33 mouse cellular contexts compared by ENCODE assay signal in the genomic region with DNA sequence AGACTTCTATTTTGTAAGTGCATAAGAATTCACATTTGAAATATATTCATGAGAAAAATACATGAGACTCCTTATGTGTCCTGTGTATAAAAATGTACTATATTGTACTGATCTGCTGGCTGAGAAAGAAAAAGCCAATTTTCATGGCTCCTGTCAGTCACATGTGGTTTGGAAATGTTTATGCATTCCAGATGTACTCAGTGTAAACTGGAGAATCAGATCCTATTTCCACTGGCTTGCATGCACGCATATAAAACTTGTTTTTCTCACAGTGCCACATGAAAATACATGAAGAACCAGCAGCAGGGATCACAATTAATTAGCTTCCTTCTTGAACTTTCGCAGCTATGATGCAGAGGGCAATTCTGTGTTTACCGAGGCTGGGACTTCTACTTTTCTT.
A peak's percentile ranks its signal among the peaks of the same experiment; 100 is the strongest.
DNase-seq lines count a peak whose midpoint lies in the region; ATAC-seq lines count a peak whose summit lies in the region.
"Had no signal": no experiment of that assay in that cellular context is flagged by ENCODE, and none has a peak within 500 bp of the region (broad histone marks: within the 10 kb centered on the region; RNA-seq: fewer than 3 reads in every experiment).

No protein-coding gene starts in this region.

- no peaks in the 10 kb centered on the region for H3K27me3 ChIP-seq in embryonic facial prominence, embryonic 14.5 days (replicated peaks; ENCODE audit: control insufficient read depth, insufficient read depth, low read length)
- no peaks in the 10 kb centered on the region for H3K27me3 ChIP-seq in limb, embryonic 11.5 days (ENCODE audit: control insufficient read depth, insufficient read depth, low read length)
- H3K27me3 ChIP-seq in heart, embryonic 11.5 days (ENCODE audit: control insufficient read depth, insufficient read depth, low read length): no peaks in the 10 kb centered on the region
- H3K27me3 ChIP-seq: heart, embryonic 13.5 days; hindbrain, embryonic 15.5 days; kidney, embryonic 15.5 days; limb, embryonic 15.5 days; liver, embryonic 13.5 days; Patski had no signal

- H3K4me2 ChIP-seq in embryonic facial prominence, embryonic 14.5 days (ENCODE audit: low read depth, low read length): no peak overlapping the region
- no peak overlapping the region for H3K4me2 ChIP-seq in limb, embryonic 11.5 days (ENCODE audit: low read depth, severe bottlenecking)
- no peak overlapping the region for H3K4me2 ChIP-seq in heart, embryonic 11.5 days
- H3K4me2 ChIP-seq: heart, embryonic 13.5 days; hindbrain, embryonic 15.5 days; kidney, embryonic 15.5 days; limb, embryonic 15.5 days; liver, embryonic 13.5 days had no signal

- peak overlapping the region; percentile 34; the same call in 1 of the 2 replicates for H3K27ac ChIP-seq in embryonic facial prominence, embryonic 14.5 days (replicated peaks; ENCODE audit: low read depth, low read length)
- 0 out of 2 replicates have a peak overlapping the region, but pooled peaks have one; percentile 0 for H3K27ac ChIP-seq in limb, embryonic 11.5 days (replicated peaks; ENCODE audit: low read depth, low read length)
- no peak overlapping the region for H3K27ac ChIP-seq in heart, embryonic 11.5 days (ENCODE audit: low read depth, low read length)
- H3K27ac ChIP-seq: heart, adult 2 months; heart, embryonic 13.5 days; hindbrain, embryonic 10.5 days; hindbrain, embryonic 15.5 days; kidney, embryonic 15.5 days; limb, embryonic 15.5 days; liver, embryonic 13.5 days; midbrain, embryonic 10.5 days had no signal

- H3K9me3 ChIP-seq in embryonic facial prominence, embryonic 14.5 days (ENCODE audit: control insufficient read depth, low read length): no peaks in the 10 kb centered on the region
- H3K9me3 ChIP-seq in limb, embryonic 11.5 days (ENCODE audit: control insufficient read depth, low read length): no peaks in the 10 kb centered on the region
- no peaks in the 10 kb centered on the region for H3K9me3 ChIP-seq in heart, embryonic 11.5 days (replicated peaks; ENCODE audit: control insufficient read depth, low read length)
- H3K9me3 ChIP-seq: heart, embryonic 13.5 days; hindbrain, embryonic 10.5 days; hindbrain, embryonic 15.5 days; kidney, embryonic 15.5 days; limb, embryonic 15.5 days; liver, embryonic 13.5 days; midbrain, embryonic 10.5 days had no signal

- ATAC-seq in embryonic facial prominence, embryonic 14.5 days (ENCODE audit: low read depth): peak; percentile 65; the same call in 1 of the 2 replicates
- ATAC-seq in limb, embryonic 11.5 days (ENCODE audit: insufficient number of reproducible peaks, low FRiP score, low TSS enrichment, low read depth): peak; percentile 68; the same call in 1 of the 2 replicates
- no peak for ATAC-seq in heart, embryonic 11.5 days (replicated peaks; ENCODE audit: insufficient number of reproducible peaks, low FRiP score, low TSS enrichment)
- ATAC-seq: forebrain, postnatal 0 days; midbrain, embryonic 16.5 days; Patski had no signal

- H3K4me3 ChIP-seq in embryonic facial prominence, embryonic 14.5 days (ENCODE audit: low read depth, low read length): no peak overlapping the region
- no peak overlapping the region for H3K4me3 ChIP-seq in limb, embryonic 11.5 days (ENCODE audit: low read depth, low read length)
- no peak overlapping the region for H3K4me3 ChIP-seq in heart, embryonic 11.5 days (ENCODE audit: low read depth, low read length)
- H3K4me3 ChIP-seq: erythroblast, embryonic 14.5 days; heart, adult 2 months; heart, embryonic 13.5 days; hindbrain, embryonic 10.5 days; hindbrain, embryonic 15.5 days; kidney, embryonic 15.5 days; limb, embryonic 15.5 days; liver, embryonic 13.5 days; midbrain, embryonic 10.5 days had no signal

- 37% methylated on average over 3 of the region's 3 CpGs for WGBS in embryonic facial prominence, embryonic 14.5 days
- WGBS in limb, embryonic 11.5 days: 25% methylated on average over 3 of the region's 3 CpGs
- WGBS in heart, embryonic 11.5 days (ENCODE audit: insufficient replicate concordance): 81% methylated on average over 3 of the region's 3 CpGs

- peaks cover 9% of the 10 kb centered on the region for H3K4me1 ChIP-seq in embryonic facial prominence, embryonic 14.5 days (ENCODE audit: control insufficient read depth, insufficient read depth, low read length)
- 0 out of 2 replicates have a peak, but pooled peaks cover 4% of the 10 kb centered on the region for H3K4me1 ChIP-seq in limb, embryonic 11.5 days (ENCODE audit: control insufficient read depth, insufficient read depth, low read length)
- H3K4me1 ChIP-seq in heart, embryonic 11.5 days (ENCODE audit: control insufficient read depth, insufficient read depth, low read length): no peaks in the 10 kb centered on the region
- H3K4me1 ChIP-seq: heart, embryonic 13.5 days; hindbrain, embryonic 10.5 days; hindbrain, embryonic 15.5 days; kidney, embryonic 15.5 days; liver, embryonic 13.5 days; midbrain, embryonic 10.5 days had no signal

- no peak overlapping the region for H3K9ac ChIP-seq in embryonic facial prominence, embryonic 14.5 days (ENCODE audit: low read depth, low read length)
- no peak overlapping the region for H3K9ac ChIP-seq in limb, embryonic 11.5 days (ENCODE audit: low read length)
- H3K9ac ChIP-seq in heart, embryonic 11.5 days (ENCODE audit: low read depth, low read length): no peak overlapping the region
- H3K9ac ChIP-seq: forebrain, postnatal 0 days; heart, embryonic 13.5 days; hindbrain, embryonic 15.5 days; kidney, embryonic 15.5 days; limb, embryonic 15.5 days; liver, embryonic 13.5 days had no signal

- peak; percentile 2 for DNase-seq in embryo, embryonic 10.5 days (ENCODE audit: low spot score)
- DNase-seq in embryo, embryonic 10 days (ENCODE audit: low spot score): no peak
- peak; percentile 67 for DNase-seq in 3T3-L1 (ENCODE audit: low read depth, low spot score)
- peak; percentile 84 for DNase-seq in embryonic facial prominence, embryonic 14.5 days (ENCODE audit: low spot score)
- DNase-seq in limb, embryonic 11.5 days (ENCODE audit: low spot score): peak; percentile 25
- DNase-seq in cerebellum, postnatal 14 days: no peak
- no peak for DNase-seq in thymus, adult 18-20 months
- DNase-seq: adrenal gland, postnatal 25 days; cerebellum, adult 18-20 months; cerebellum, postnatal 25 days; forebrain, postnatal 0 days; gastrocnemius, postnatal 14 days; heart, adult 2 months; heart, postnatal 10 days; kidney, adult 18-20 months; kidney, postnatal 4 days; layer of hippocampus, postnatal 36 days; liver, embryonic 13.5 days; lung, adult 18-20 months; lung, postnatal 14 days; spleen, adult 18-20 months; thymus, postnatal 25 days had no signal

- H3K36me3 ChIP-seq in embryonic facial prominence, embryonic 14.5 days (ENCODE audit: control insufficient read depth, insufficient read depth, low read length): no peaks in the 10 kb centered on the region
- no peaks in the 10 kb centered on the region for H3K36me3 ChIP-seq in limb, embryonic 11.5 days (ENCODE audit: control insufficient read depth, insufficient read depth, low read length)
- no peaks in the 10 kb centered on the region for H3K36me3 ChIP-seq in heart, embryonic 11.5 days (ENCODE audit: control insufficient read depth, insufficient read depth, low read length)
- H3K36me3 ChIP-seq: G1E; heart, embryonic 13.5 days; hindbrain, embryonic 10.5 days; hindbrain, embryonic 15.5 days; kidney, embryonic 15.5 days; limb, embryonic 15.5 days; liver, embryonic 13.5 days; midbrain, embryonic 10.5 days had no signal

Comparison
In these comparisons a context has a peak if more than half of its experiments do, and no peak if none do; other contexts are left out.
1. DNase-seq: peak in embryo, embryonic 10.5 days (single experiment), 3T3-L1 (single experiment), embryonic facial prominence, embryonic 14.5 days (single experiment) and limb, embryonic 11.5 days (single experiment); none in embryo, embryonic 10 days (single experiment), cerebellum, postnatal 14 days (0 of 2) and thymus, adult 18-20 months (0 of 2).